Mouse (Mus musculus) limb, embryonic 10.5 days (tissue): Measurements from ENCODE around the gene Gm4952. TPM values are rescaled to one million over a fixed set of nuclear protein-coding genes. Genes with fewer than 3 reads are reported as not detected.

Experiments used
- DNase-seq: peaks from one replicate; pipeline ENCODE4 v3.0.0-alpha.2; 2017; ENCODE audit warnings: low spot score
- H3K27ac ChIP-seq: fragments of 300-500 bp; sonication (generic); 2 replicates; pipeline ENCODE4 v1.5.1; 2016; ENCODE audit warnings: mild to moderate bottlenecking
- H3K27me3 ChIP-seq: fragments of 300-500 bp; sonication (generic); 2 replicates; pipeline ENCODE4 v1.6.1; 2016; ENCODE audit warnings: low read depth, mild to moderate bottlenecking; ENCODE audit not compliant: poor library complexity, severe bottlenecking
- H3K36me3 ChIP-seq: fragments of 300-500 bp; sonication (generic); 2 replicates; pipeline ENCODE4 v1.6.1; 2016; ENCODE audit warnings: mild to moderate bottlenecking, moderate library complexity
- H3K4me1 ChIP-seq: fragments of 300-500 bp; sonication (generic); 2 replicates; pipeline ENCODE4 v1.6.1; 2016
- H3K4me3 ChIP-seq: fragments of 300-500 bp; sonication (generic); 2 replicates; pipeline ENCODE4 v1.5.1; 2016; ENCODE audit warnings: mild to moderate bottlenecking, moderate library complexity
- H3K9me3 ChIP-seq: fragments of 300-500 bp; sonication (generic); replicated peaks from 2 replicates; pipeline ENCODE4 v1.6.1; 2016; ENCODE audit warnings: mild to moderate bottlenecking
- WGBS: fragments of 180-500 bp; shearing (Covaris S2); methylation state at CpG from one replicate; pipeline ENCODE4 v1.1.7; 2016; 5-methylcytosine and 5-hydroxymethylcytosine counted together
- polyA plus RNA-seq: library from polyadenylated mRNA; unstranded; fragments of >200 nt; fragmentation: Nextera tagmentation; extraction: Ambion mirVana; gene quantifications from 2 replicates; pipeline ENCODE4 v1.2.1, GENCODE M21; 2016

The Gm4952 gene
- polyA plus RNA-seq, 1 experiment from 2014 or later = not detected

- no peak overlapping the region for H3K27ac ChIP-seq
Observed at GRCm38 (mm10) chr19:12576639-12577038, 23.1 kb upstream of the Gm4952 start.

GRCm38 (mm10) chr19:12585310-12585709 is 14.5 kb upstream of the Gm4952 start:
- peaks cover 8% of the 10 kb centered on the region; the same call in 1 of the 2 replicates for H3K36me3 ChIP-seq
- H3K4me1 ChIP-seq = no peaks in the 10 kb centered on the region
- H3K27me3 ChIP-seq = no peaks in the 10 kb centered on the region
- 84% methylated on average over 4 of the region's 4 CpGs for WGBS
- no peaks in the 10 kb centered on the region for H3K9me3 ChIP-seq
- no peak overlapping the region for H3K4me3 ChIP-seq
- no peak overlapping the region for H3K27ac ChIP-seq
- no peak for DNase-seq

More at GRCm38 (mm10) chr19:12576639-12577038, 23.1 kb upstream of the Gm4952 start:
- Histone ChIP-seq H3K36me3 (peaks cover 22% of the 10 kb centered on the region), H3K4me3 (no peak overlapping the region), H3K9me3 (no peaks in the 10 kb centered on the region), H3K27me3 (no peaks in the 10 kb centered on the region), H3K4me1 (peaks cover 13% of the 10 kb centered on the region)
- WGBS = 92% methylated on average over 2 of the region's 2 CpGs
- no peak for DNase-seq

- WGBS = 13% methylated on average over 1 of the region's 1 CpGs
- peak; percentile 50 for DNase-seq
- Histone ChIP-seq H3K4me3 (no peak overlapping the region), H3K27me3 (peaks cover 6% of the 10 kb centered on the region), H3K4me1 (peaks cover 10% of the 10 kb centered on the region), H3K27ac (no peak overlapping the region), H3K9me3 (no peaks in the 10 kb centered on the region), H3K36me3 (peaks cover 5% of the 10 kb centered on the region; the same call in 1 of the 2 replicates)
Observed at GRCm38 (mm10) chr19:12591908-12592307, 7.9 kb upstream of the Gm4952 start.

- H3K4me3 ChIP-seq = peak overlapping the region; percentile 74
- 62% methylated on average over 2 of the region's 2 CpGs for WGBS
- peaks cover 10% of the 10 kb centered on the region for H3K4me1 ChIP-seq
- H3K9me3 ChIP-seq = no peaks in the 10 kb centered on the region
- H3K27ac ChIP-seq = no peak overlapping the region
- H3K27me3 ChIP-seq = peaks cover 11% of the 10 kb centered on the region
- no peak for DNase-seq
- no peaks in the 10 kb centered on the region for H3K36me3 ChIP-seq
Observed at GRCm38 (mm10) chr19:12595135-12595529, 4.6 kb upstream of the Gm4952 start.

- H3K4me1 ChIP-seq = peaks cover 10% of the 10 kb centered on the region
- peak overlapping the region; percentile 74 for H3K4me3 ChIP-seq
- no peaks in the 10 kb centered on the region for H3K36me3 ChIP-seq
- peaks cover 11% of the 10 kb centered on the region for H3K27me3 ChIP-seq
- H3K27ac ChIP-seq = peak overlapping the region; percentile 61
- no peaks in the 10 kb centered on the region for H3K9me3 ChIP-seq
- DNase-seq = peak; percentile 60
- under 1% methylated on average over 49 of the region's 49 CpGs for WGBS
Observed at GRCm38 (mm10) chr19:12595530-12596289, 4.1 kb upstream of the Gm4952 start.

- Histone ChIP-seq H3K36me3 (no peaks in the 10 kb centered on the region), H3K27ac (peak overlapping the region; percentile 61), H3K27me3 (peaks cover 11% of the 10 kb centered on the region), H3K9me3 (no peaks in the 10 kb centered on the region), H3K4me3 (peak overlapping the region; percentile 74), H3K4me1 (peaks cover 10% of the 10 kb centered on the region)
- 18% methylated on average over 23 of the region's 23 CpGs for WGBS
- peak; percentile 50 for DNase-seq
Observed at GRCm38 (mm10) chr19:12596290-12597072, 3.3 kb upstream of the Gm4952 start.

- Histone ChIP-seq H3K9me3 (no peaks in the 10 kb centered on the region), H3K4me3 (no peak overlapping the region), H3K4me1 (peaks cover 10% of the 10 kb centered on the region), H3K27ac (no peak overlapping the region), H3K36me3 (no peaks in the 10 kb centered on the region), H3K27me3 (peaks cover 11% of the 10 kb centered on the region)
- DNase-seq = no peak
- whole genome bisulfite sequencing = 63% methylated on average over 3 of the region's 3 CpGs
Observed at GRCm38 (mm10) chr19:12597073-12597405, 2.7 kb upstream of the Gm4952 start.

- no peak overlapping the region for H3K4me3 ChIP-seq
- H3K27ac ChIP-seq = no peak overlapping the region
- H3K9me3 ChIP-seq = no peaks in the 10 kb centered on the region
- H3K36me3 ChIP-seq = no peaks in the 10 kb centered on the region
- DNase-seq = no peak
- H3K4me1 ChIP-seq = peaks cover 10% of the 10 kb centered on the region
- 77% methylated on average over 3 of the region's 3 CpGs for WGBS
- peaks cover 11% of the 10 kb centered on the region for H3K27me3 ChIP-seq
Observed at GRCm38 (mm10) chr19:12598674-12599073, 1.1 kb upstream of the Gm4952 start.

- no peak for DNase-seq
- no peak overlapping the region for H3K4me3 ChIP-seq
- H3K9me3 ChIP-seq = no peaks in the 10 kb centered on the region
- H3K27ac ChIP-seq = no peak overlapping the region
- H3K4me1 ChIP-seq = peaks cover 10% of the 10 kb centered on the region
- H3K36me3 ChIP-seq = no peaks in the 10 kb centered on the region
- 50% methylated on average over 2 of the region's 2 CpGs for WGBS
- H3K27me3 ChIP-seq = peaks cover 11% of the 10 kb centered on the region
Observed at GRCm38 (mm10) chr19:12600684-12601480, 1.1 kb downstream of the Gm4952 start.

- Histone ChIP-seq H3K4me3 (no peak overlapping the region), H3K9me3 (no peaks in the 10 kb centered on the region), H3K27ac (no peak overlapping the region), H3K36me3 (no peaks in the 10 kb centered on the region), H3K4me1 (no peaks in the 10 kb centered on the region), H3K27me3 (no peaks in the 10 kb centered on the region)
- DNase-seq = no peak
Observed at GRCm38 (mm10) chr19:12608336-12608735, 8.6 kb downstream of the Gm4952 start.

- Histone ChIP-seq H3K4me1 (no peaks in the 10 kb centered on the region), H3K36me3 (no peaks in the 10 kb centered on the region), H3K27me3 (no peaks in the 10 kb centered on the region), H3K9me3 (no peaks in the 10 kb centered on the region), H3K4me3 (no peak overlapping the region), H3K27ac (no peak overlapping the region)
- no peak for DNase-seq
- WGBS = 79% methylated on average over 1 of the region's 1 CpGs
Observed at GRCm38 (mm10) chr19:12613646-12614045, 13.9 kb downstream of the Gm4952 start.

- Histone ChIP-seq H3K9me3 (no peaks in the 10 kb centered on the region), H3K4me3 (no peak within 1 kb of the TSS), H3K27me3 (no peaks in the 10 kb centered on the region), H3K4me1 (no peaks in the 10 kb centered on the region), H3K36me3 (no peaks in the 10 kb centered on the region), H3K27ac (no peak within 1 kb of the TSS)
- 90% methylated on average over 4 of the region's 4 CpGs for WGBS
- no peak for DNase-seq
Observed at GRCm38 (mm10) chr19:12633176-12633575, 33.4 kb downstream of the Gm4952 start, which contains the start of gene Glyat. Gene Glyat (plus strand): TSS chr19:12633308.
